Mouse (Mus musculus) kidney, postnatal 10 days (tissue): Measurements from ENCODE around the gene Ctnnbl1.

ENCODE experiments used
- DNase-seq: peaks from one replicate; pipeline ENCODE4 v3.0.0; 2021; ENCODE audit warnings: mixed read lengths

Ctnnbl1 gene

DNA sequence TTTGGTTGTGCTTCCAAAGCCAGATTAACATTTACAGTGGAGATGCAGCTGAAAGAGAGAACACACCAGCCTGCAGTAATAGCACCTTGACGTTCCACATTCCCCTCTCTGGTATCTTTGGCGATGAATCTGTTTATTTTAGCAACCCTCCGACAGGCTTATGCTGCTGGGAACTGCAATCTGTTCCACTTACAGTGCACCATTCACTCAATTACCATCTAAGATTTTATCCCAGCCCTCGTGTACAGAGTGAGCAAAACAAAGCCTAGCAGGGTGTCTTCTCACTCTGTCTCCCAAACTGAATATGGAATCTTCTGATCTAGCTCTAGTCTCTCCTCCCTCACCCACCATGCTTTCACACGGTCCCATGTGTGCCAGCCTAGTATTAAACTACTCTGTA is 140.8 kb downstream of the Ctnnbl1 start:
- no peak for DNase-seq

DNA sequence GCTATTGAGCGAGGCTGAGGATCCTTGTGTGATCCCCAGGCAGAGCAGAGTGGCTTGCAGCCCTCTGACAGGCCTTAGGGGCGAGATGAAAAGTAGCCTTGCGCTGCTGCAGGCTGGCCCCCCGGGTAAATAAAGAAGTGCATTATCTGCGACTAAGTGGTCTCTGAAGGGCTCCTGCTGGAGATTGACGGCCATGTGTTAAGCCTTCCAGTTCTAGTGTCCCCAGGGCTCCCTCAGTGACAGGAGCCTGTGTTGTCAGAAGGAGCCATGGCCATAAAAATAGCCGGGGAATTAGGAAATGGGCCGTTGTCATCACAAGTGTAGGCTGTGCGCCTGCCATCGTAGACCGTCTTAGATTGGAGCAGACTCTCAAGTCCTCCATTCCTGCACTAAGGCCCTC is 144.7 kb downstream of the Ctnnbl1 start:
- no peak for DNase-seq

DNA sequence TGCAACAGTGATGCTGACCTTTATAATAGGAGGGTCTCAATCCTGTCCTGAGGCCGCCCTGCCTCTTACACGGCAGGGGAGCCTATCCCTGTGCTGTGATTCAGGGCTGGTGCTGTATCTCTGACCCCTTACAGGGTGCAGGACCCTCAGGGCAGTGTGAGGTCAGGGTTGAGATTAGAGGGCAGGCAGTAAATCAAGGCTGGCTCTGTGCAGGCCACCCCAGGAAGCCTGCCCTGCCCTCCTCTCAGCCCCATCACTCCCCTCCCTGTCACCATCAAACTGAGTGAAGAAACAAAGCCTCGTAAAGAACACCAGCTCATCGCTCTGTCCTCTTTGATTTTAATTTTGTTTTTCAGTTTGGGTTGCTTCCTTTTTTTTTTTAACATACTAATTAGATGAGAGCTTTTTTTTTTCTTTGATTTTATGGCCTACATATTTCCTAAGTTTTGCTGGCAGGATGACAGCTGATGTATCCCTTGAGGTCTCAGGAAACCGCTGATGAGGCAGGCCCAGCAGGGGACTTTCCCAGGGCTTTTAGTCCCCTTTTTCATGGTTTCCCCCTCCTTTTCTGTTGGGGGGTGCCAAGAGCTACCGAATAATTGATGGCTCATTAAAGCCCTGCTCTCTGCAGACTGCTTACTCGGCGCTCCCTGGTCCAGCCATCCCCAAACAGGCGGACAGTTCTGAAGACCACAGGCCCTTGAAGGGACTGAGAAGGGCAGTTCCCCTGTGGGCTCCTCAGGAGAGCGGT is 150.2 kb downstream of the Ctnnbl1 start:
- DNase-seq: peak; percentile 80

DNA sequence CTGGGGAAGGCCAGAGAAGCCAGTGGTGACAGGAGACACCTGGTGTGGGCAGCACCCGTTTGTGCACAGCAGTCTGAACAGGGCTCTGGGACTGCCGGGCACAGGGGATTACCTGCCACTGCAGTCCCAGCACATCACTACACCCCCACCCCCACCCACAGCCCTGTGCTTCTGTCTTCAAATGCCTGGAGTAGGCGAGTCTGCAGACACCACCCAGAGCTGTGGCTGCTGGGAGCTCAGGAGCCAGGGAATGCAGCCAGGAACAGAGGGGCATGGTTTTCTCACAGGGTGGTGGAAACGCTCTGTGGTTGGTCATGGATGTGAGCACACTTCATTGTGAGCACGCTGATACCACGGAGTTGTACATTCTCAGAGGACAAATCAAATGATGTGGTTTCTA is 154.0 kb downstream of the Ctnnbl1 start:
- DNase-seq: no peak

DNA sequence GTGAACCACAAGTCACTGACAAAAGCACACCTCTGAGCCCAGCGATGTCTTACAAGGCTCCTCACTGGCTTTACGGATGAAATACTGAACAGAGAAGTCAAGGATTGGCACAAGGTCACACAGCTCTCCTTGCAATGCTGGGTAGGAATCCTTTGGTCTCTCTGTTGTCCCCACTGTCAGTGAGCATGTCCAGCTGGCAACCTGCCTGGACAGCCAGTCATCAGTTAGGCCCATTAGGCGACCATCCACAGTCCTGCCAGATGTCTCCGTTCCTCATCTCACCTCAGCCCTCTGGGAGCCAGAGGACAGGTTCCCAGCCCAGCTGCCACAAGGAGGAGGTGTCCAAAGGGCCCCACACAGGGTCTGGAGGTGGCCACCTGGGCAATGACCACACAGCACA is 159.9 kb downstream of the Ctnnbl1 start:
- DNase-seq: peak; percentile 25

DNA sequence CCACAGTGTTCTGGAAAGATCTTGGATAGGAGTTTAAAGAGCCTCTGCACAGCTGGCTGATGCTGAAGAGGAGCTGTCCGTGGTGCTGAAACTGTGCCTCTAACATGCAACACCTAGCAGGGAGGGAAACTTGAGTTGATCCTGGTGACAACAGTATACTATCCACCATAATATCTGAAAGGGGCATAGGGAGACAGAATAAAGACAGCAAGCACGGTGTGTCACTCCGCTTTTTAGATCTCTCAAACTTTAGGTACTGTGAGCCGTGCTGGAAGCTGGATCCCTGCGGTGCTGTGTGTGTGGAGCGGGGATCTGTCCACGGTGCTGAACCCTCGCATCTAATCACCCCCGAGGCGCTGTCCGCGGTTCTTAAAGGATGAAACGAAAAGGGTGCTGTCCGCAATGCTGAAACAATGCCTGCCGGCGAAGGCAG is 176.0 kb downstream of the Ctnnbl1 start:
- DNase-seq: peak; percentile 95

DNA sequence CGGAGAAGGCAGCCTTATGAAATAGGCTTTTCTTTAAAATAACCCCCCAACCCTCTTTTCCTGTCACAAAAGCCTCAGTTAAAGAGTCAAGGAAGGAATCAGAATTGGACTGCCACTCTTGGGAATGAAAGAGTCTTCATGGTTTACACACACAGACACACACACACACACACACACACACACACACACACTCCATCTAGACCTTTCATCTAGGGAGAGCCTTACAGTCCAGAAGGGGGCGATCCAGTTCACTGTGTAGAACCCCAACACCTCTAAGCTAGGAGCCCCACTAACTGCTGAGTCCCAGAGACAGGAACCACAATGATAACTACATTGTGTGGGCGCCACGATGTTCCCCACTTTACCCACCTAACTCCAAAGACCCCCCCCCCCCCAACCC is 176.5 kb downstream of the Ctnnbl1 start:
- no peak for DNase-seq

DNA sequence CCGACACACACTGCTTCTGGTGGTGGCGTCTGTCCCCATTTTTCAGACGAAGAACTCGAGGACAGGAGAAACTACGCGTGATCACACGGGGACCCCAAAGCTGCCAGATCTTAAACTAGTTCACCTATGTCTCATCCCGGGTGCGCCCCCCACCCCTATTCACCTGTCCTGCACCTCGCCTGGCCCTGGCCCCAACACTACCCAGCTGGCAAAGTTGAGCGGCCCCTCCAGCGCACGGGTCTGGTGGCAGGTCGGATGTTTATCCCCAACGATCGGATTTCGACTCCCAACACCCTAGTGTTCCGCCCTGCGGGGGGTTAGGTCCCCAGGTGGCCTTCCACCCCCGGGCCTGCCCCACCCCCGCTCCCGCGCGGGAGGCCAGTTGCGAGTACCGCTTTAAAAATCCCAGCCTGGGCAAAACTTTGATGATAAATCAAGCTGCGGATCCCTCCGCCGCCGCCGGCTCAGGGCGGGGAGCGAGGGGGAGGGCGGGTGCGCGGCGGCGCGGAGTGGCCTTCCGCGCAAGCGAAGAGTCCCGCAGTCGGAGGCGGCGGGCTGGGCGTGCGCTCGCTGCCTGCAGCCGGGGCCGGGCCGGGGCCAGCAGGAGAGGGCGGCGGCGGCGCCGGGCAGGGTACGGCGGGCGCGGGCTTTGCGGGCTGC is 177.0 kb downstream of the Ctnnbl1 start, which contains the start of gene Vstm2l:
Vstm2l (plus strand) TSS at position 549 of the 660 bp plus-strand sequence.
- DNase-seq: peak; percentile 49

DNA sequence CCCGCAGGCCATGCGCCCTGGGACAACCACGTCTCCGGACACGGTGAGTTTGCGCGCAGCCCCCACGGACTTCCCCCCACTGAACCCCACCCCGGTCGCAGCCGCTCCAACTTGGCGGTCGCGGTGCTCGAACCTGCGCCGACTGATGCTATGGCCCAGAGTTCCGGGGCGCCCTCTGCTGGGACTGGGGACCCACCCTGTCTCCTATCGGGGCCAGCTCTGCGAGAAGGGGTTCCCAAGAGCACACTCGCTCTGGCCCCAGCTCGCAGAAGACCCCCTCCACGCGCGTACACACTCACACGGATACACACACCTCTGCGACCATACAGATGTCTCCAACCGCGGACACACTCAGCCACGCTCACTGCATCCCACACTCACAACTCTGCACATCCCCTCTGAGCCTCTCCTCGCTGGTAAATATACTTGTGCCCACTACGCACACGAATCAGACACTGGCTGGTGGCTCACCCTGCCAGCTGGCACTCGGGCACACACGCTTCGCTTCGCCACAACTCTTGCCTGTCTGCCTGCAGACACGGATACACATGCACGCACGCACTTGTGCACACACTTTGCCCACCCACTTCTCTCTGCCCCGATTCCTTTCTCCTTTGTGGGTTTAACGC is 177.8 kb downstream of the Ctnnbl1 start:
- DNase-seq: peak; percentile 23

DNA sequence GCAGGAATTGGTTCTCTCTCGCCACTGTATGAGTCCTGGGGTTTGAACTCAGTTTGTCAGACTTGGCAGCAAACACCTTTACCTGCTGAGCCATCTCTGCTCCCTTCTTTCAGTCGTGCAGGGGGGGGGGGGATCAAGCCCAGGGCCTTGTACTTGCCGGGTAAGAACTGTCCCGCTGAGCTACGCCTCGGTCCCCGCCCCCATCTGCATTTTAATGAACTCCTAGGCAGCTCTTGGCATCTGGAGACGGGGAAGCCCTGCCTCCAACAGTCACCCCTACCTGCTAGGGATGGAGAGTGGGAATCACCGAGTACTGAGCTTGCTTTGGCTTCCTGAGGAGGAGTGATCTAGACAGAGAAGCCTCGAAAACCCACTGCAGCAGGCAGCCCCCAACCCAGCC is 181.3 kb downstream of the Ctnnbl1 start:
- no peak for DNase-seq

DNA sequence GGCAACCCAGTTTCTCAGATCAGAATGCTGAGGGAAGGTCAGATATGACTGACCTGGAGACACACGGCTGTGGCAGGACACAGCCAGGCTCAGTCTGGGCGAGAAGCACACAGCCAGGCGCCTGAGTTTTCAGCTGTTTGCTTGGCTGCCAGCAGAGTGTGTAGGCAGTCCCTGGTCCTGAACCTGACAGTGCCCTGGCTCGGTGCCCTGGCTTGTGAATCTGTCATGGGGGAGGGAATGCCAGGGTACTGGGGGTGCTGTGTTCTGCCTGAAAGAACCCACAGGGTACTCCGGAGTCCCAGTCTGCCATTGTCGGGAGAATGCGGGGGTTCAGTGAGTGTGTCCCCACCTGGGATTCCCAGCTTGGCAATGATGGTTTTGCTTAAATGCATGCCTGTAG is 184.3 kb downstream of the Ctnnbl1 start:
- no peak for DNase-seq

DNA sequence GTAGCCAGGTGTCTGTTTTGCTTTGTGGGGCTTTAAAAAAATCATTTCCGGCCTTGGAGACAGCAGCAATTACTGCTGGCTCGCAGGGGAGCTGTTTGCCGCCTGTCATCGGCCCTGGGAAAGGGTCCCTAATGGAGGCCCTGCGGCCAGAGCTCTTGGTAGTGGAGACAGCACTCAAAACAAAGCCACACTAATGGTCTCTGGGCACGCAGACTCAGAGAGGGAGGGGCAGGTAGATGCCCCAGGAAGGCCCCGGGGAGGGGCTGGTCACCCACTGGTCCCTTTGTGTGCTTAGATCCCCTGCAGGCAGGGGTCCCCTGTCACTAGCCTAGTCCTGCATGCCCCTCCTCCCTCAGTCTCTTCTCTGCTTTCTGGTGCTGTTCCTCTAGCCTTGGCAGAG is 186.2 kb downstream of the Ctnnbl1 start:
- DNase-seq: no peak

DNA sequence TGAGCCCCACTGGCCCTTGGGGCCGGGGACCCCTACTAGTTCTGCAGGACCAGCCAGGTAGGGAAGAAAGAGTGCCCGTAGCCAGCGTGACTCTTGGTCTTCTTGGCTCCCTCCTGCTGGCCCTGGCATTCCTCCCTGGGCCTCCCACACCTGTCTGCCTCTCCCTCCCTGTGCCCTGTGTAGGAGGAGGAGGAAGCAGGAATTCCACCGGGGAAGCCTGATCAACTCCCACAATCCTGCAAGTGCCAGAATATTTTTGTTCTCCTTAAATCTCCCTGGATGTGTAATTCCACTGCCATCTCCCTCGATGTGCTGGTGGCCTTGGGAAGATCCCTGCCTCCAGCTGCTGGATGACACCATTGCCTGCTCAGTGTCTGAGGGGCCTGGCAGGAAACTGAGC is 187.3 kb downstream of the Ctnnbl1 start:
- no peak for DNase-seq

DNA sequence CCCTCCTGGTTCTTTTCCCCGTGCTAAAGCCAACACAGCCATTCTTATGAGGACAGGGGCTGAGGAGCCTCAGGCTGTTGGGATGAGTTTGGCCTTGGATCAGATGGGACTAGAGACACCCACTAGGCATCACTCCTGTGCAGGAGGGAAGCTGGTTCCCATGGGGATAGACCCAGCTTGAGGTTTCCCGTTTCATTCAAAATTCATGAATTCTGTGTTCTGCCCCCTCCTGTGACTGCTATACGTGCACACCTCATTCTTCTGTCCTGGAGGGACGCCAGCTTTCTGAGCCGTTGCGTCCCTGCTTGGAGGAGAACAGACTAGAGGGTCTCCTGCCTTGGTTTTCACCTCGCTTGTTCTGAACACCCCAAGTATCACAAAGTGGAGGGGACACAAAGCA is 189.3 kb downstream of the Ctnnbl1 start:
- DNase-seq: no peak

DNA sequence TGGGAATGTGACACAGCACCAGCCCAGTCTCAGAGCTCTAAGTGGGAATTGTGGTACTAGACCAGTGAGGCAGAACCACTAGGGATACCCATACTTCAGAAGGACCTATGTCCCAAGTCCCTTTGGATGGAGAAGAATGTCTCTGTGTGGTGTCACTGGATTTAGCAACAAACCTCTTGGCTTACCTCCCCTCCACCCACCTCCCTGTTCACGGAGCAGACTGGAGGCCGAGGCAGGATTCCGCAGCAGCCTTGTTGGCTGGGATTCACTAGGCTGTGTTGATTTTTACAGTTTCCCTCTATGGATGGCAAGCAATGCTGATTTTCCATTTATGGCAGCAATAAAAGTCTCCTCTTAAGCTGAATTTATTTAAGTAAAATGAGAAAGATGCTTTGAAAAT is 189.7 kb downstream of the Ctnnbl1 start:
- no peak for DNase-seq

DNA sequence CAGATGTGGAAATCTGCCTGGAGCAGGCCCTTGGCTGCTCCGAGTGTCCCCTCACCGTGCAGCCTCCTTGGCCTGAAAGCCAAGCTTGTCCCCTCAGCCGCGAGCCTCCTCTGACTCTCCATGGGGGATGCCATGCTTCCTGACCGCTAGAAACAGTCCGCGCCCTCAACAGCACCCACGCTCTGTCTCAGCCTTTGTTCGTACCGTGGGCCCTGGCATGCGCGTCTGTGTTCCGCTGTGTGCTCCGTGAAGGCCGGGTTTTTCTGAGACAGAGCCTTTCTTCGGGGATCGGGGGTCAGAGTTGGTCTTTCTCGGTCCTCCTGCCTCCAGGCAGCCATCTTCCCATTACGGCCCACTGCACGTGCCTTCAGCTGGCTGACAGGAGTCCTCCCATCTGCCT is 190.2 kb downstream of the Ctnnbl1 start:
- DNase-seq: no peak

DNA sequence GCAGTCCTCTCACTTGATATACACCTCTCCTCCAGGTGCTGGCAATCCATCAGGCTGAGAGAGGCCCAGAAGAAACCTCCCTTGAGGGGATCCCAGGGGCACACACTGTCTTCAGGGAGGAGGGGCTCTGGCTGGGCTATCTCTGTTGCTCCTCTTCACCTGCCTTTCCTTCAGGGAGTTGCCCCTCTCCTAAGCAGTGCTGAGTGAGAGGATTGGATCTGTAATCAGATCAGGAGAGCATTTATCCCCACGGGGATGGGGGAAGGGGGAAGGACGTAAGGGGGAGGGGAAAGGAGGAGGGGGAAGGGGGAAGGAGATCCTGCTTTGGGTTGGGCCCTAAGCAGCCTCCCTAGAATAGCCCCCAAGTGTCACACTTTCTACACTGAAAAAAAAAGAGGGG is 190.6 kb downstream of the Ctnnbl1 start:
- no peak for DNase-seq

DNA sequence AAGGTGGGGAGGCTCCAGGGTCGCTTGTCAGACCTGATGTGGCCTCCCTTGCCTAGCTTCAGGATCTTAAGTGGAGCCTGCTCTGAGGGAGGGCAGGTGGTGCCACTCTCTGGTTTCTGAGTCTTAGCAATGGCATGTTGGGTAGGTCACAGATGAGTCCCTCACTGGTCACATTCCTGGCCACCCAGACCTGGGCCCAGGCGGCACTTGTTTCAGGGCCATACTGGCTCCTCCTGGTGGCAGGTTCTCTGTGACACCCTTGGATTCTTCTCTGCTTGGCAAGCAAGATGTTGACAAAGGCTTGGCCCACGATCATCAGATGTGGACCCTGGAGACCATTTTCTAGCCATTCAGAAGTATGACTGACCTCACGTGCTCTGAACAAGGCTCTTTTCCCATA is 195.5 kb downstream of the Ctnnbl1 start:
- DNase-seq: no peak

DNA sequence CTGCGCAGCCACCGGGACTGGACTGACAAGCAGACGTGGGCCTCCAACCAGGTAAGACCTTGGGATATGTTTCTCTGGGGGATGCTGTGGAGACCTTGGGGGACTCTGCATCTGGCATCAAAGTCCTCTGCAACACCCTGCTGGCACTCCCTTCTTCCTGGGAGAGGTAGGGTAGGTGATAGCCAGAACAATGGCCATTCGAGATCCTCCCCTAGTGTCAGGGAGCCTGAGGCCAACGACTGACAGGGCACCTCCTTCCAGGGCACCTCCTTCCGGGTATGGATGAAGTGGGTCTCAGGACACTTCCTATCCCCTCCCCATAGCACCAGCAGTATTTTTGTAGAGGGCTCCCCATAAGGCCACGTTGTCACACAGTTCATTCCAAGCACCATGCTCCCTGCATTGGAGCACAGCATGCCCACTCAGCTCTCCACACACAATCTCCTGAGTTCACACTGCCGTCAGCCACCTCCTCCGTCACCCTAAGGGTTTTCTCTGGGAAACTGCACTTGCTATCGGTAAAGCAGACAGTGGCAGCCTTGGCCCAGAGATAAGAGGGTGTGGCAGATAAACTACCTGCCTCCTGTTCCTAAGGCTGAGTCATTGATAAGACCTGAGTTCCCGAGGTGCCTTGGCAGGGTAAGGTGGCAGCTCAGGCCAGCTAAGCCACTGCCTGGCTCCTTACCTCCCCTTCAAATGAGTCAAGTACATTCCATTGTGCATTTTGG is 198.4 kb downstream of the Ctnnbl1 start:
- no peak for DNase-seq

DNA sequence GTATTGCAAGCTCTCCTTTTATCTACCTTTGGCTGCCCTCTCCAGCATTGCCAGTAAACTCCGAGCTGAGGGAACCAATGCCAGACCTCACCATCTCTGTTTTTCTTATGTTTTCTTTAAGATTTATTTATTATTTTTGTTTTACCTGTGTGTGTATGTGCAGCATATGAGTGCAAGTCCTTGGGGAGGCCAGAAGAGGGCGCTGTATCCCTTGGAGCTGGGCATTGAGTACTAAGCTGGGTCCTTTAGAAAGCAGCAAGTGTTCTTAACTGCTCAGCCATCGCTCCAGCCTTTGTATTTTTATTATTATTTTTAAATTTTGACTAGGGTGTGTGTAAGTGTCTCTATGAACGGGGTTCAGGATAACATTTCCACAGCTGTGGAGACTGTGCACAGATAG is 199.5 kb downstream of the Ctnnbl1 start:
- DNase-seq: no peak

DNA sequence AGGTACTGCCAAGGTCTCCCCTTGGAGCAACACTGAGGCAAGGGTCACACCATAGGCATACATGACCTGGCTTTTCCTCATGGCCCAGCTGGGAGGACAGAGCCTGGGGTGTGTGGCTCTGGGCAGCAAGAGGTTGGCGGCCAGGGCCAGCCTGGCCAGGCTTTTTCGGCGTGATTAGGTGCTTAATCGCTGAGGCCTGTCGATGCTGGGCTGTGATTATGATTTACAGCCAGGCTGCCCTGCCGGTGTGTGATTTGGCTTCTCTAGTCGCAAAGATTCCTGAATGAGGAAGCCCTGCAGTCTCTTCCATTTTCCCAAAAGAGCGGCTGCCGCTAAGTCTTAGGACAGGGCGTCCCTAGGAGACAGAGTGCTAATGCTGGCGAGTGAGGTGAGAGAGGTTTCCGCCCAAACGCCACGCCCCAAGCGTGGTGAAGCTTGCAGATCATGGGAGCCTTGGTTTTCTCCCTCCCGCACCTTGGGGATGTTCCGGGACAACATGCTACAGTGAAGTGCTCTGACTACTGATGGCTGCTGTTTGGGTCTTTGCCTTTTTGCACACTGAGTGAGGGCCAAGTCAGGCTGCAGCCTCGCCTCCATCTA is 203.5 kb downstream of the Ctnnbl1 start:
- no peak for DNase-seq
